Mouse (Mus musculus) CD4-positive helper T cell, adult 2 months (primary cell): ENCODE data around the gene Wdfy4.

Experiments used
- DNase-seq: peaks from one replicate; pipeline ENCODE4 v3.0.0-alpha.2; 2012; ENCODE audit warnings: low read depth, missing footprints, low spot score

Gene Wdfy4

DNA sequence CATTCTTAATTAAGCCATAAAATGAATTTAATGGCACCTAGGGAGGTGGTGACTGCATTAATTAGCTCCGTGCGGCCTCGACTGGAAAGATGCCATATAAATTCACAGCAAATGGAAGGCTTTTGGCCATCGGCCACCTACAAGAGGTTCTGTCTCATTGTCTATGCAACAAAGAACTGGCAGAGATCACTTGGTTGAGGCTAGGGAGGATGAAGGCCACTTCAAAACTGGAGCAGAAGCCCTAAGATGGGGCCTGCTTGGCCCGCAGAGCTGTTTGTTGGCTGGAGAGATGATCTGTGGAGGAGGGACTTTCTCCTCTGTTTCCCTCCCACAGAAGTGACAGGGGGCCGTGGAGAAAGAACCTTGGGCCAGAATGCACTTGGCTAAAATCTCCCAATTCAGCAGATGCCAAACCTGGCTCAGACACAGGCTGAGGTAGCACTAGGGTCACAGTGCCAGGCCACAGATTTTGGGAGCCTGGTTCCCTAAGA is 103.9 kb downstream of the Wdfy4 start:
- DNase-seq = no peak

DNA sequence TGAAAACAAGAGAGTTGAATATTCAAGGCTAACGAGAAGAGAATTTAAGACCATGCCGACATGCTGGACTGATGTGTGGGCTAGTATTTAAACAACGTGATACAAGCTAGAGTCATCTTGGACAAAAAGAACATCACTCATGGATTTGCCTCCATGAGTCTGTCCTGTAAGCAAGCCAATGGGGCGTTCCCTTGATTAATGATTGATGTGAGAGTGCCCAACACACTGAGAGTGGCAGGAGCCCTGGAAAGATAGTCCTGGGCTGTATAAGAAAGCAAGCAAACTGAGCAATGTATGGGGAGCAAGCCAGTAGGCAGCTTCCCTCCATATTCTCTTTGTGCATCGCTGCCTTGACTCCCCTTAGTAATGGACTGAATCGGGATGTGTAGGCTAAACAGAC is 106.7 kb downstream of the Wdfy4 start:
- no peak for DNase-seq

- DNase-seq = no peak
These were observed 107.2 kb downstream of the Wdfy4 start for GRCm38 (mm10) chr14:33078110-33078509.

- no peak for DNase-seq
These were observed 112.0 kb downstream of the Wdfy4 start for GRCm38 (mm10) chr14:33073355-33073754.

DNA sequence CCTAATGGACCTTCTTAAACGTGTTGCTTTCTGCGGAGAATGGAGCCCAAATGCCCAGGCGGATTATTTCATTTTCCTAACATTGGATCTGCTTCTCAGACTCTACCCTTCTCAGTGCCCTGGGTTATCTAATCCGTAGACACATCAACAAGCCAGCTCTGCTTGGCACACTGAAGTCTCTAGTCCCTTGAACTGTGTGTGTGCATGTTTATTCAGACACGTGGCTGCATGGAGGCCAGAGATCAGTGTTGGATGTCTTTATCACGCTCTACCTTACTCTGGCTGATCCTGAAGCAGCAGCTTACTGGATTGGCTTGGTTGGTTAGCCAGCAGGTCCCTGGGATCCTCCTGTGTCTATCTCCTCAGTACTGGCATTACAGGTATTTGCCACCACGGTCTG is 113.0 kb downstream of the Wdfy4 start:
- no peak for DNase-seq

DNA sequence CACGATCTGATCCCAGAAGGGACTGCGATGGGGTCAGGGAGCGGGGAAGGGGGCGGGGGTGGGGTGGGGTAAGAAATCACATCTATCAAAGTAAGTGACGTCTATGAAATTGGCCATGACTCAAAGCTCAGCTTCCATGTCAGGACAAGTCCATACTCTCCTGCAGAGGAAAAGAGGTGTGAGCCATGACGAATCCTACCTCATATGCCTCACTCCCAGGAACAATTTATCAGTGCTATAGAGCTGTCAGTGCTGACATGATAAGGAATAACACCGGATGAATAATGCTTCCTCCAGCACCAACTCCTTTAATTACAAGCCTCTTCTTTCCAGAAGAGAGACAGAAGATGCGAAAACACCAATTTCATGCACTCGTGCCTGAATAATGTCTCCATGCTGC is 117.6 kb downstream of the Wdfy4 start:
- DNase-seq = no peak

DNA sequence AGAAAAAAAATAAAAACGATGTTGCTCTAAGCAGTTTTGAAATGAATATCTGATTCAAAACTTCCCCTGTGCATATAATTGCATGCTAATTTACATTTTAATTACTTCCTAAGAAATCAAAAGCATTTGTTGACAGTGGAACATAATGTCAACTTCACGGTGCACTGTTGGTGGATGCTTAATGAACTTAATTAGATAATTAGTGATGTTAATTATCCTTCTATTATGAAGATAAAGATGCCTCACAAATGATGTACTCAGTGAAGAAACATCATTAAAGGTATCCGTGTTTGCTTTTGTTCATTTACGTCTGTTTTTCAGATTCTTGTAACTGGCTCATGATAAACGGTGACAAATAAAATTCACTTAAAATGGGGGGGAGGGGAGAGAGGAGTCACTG is 122.3 kb downstream of the Wdfy4 start:
- no peak for DNase-seq

GRCm38 (mm10) chr14:33058881-33059660 is 126.2 kb downstream of the Wdfy4 start:
- DNase-seq = no peak

DNA sequence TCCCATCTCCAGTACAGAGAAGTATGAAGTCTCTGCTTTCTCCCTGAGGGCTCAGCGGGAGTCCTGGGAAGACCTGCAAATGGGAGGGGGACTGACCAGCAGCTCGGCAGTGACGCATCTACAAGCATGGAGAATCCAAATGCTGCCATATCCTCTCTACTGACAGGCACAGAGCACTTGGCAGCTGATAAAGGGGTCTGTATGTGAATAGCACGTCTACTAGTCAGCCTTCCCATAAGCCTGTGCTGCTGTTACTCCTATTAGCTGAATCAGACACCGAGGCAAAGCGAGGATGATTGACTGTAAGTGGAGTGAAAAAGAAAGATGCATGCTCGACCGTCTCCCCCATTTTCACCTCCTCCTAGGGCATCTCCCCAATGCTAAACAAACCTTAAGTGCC is 131.9 kb downstream of the Wdfy4 start:
- DNase-seq = no peak

GRCm38 (mm10) chr14:33045217-33045616 is 140.1 kb downstream of the Wdfy4 start:
- no peak for DNase-seq

- no peak for DNase-seq
These were observed 148.5 kb downstream of the Wdfy4 start for GRCm38 (mm10) chr14:33036811-33037210.

- no peak for DNase-seq
These were observed 149.9 kb downstream of the Wdfy4 start for GRCm38 (mm10) chr14:33035386-33035785.

- no peak for DNase-seq
These were observed 151.9 kb downstream of the Wdfy4 start for GRCm38 (mm10) chr14:33033424-33033823.

- no peak for DNase-seq
These were observed 154.5 kb downstream of the Wdfy4 start for GRCm38 (mm10) chr14:33030849-33031248.

DNA sequence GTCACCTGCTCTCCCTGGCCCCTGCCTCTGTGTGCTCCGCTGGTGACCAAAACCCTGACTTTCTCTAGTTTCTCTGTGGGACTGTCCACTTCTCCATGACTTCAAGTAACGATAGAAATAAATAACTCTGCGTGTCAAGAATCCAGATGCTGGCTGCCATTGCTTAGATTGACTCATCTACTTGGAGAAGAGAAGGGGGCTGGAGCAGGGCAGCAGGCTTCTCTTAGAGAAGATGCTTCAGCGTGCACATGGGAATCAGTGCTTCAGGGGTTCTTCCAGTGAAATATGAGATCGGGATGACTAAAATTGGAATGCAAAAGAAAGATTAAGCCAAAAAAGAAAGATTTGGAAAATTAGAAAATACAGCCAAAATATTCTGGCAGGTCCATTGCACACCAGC is 165.7 kb downstream of the Wdfy4 start:
- DNase-seq = no peak

DNA sequence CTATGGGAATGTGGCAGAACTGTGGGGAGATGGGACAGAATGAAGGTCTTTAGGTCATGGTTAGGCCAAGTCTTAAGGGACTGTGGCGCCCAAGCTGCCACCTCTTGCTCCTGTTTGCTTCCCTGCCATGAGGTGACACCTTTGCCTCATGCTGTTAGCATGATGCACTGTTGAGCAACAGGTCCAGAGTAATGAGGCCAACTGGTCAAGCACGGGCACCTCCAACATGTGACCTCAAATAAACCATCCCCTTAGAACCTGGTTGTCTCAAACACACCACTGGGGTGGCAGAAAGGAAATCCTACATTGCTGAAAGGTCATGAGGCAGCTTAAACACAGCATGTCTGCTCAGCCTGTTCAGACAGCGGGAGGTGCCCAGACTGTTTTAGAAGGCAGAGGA is 166.3 kb downstream of the Wdfy4 start:
- DNase-seq = no peak

- no peak for DNase-seq
These were observed 177.7 kb downstream of the Wdfy4 start for GRCm38 (mm10) chr14:33007638-33008037.

- no peak for DNase-seq
These were observed 180.2 kb downstream of the Wdfy4 start for GRCm38 (mm10) chr14:33005114-33005513.

- no peak for DNase-seq
These were observed 185.0 kb downstream of the Wdfy4 start for GRCm38 (mm10) chr14:33000112-33000979.

DNA sequence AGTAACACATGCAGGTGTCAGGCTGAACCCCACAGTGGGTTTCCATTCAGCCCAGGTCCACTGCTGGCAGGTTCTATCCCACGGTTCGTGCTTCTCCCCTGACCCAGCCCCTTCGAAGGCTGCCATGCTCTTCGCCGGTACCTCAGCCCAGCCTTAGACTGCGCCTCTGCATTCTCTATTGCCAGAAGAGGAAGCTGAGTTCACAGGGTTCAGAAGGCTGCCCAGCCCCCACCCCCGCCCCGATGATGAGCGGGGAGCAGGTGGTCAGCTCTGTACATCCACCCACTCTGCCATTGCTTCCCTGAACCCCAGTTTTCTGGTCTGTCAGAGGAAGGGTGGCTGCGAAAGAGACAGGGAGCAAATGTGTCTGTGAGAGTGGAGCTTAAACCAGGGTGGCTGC is 185.8 kb downstream of the Wdfy4 start:
- DNase-seq = no peak

DNA sequence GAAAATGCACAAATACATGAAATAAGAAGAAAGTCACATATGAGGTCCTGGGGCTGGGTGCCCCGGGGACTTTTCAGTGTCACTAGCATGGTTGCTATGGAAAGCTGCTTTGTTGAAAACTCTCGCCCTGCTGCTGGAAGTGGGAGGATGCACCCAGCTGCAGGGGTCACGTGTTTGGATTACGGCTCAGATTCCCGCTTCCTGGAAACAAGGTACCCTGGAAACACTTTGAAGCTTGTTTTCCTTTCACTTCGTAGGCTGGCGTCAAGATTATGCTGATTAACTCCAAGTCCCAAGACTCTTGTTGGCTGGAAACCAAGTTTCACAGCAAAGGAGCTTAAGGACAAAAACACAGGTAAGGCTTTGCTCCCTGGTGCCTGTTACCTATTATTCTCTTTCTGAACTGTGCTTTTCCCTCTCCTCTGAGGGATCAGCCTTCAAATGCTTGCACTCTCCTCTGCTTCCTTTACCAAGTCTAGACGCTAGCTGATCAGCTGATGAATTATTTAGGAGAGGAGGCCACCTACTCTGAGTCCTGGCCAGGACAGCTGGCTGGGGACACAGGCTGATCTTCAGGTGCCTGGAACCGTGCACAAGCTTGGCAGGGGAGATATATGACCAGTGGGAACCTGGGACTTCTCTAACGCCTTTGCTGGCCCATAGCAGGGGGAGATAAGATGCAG is 190.2 kb downstream of the Wdfy4 start:
- DNase-seq = no peak

DNA sequence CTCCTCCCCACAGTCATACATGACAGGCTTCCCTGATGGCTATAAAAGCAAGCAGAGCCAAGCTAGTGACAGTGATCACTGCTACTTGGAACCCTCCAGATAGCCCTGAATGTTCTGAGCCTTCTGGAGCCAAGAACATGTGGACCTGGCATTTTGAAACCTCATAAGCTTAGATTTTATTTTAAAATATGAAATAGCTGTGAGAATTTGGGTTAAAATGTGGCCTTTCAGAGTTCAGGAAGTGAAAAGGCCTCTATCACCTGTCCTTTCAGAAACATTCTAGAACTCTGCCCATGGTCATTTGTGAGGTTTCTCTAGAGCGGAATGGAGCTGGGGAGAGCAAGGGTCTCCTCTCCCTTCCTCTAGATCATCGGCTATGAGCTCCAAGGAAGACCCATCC is 194.2 kb downstream of the Wdfy4 start, which contains the start of gene Lrrc18:
Gene Lrrc18, plus strand, starts transcription at position 301 of the 400 bp plus-strand sequence.
- no peak for DNase-seq
